Mouse (Mus musculus) CD8-positive naive resting alpha-beta T cell, adult 2 months (primary cell): ENCODE data around the gene Ccdc136.

Experiments
- DNase-seq, 2 experiments: peaks; one replicate each; pipeline ENCODE4 v3.0.0; 2022; ENCODE audit warnings: low read depth in 2 of 2, low spot score in 2 of 2

Ccdc136 gene

GRCm38 (mm10) chr6:29391802-29392201, 4.3 kb upstream of the Ccdc136 start:
- DNase-seq: no peak

GRCm38 (mm10) chr6:29394286-29394685, 1.8 kb upstream of the Ccdc136 start:
- DNase-seq: no peak

DNA sequence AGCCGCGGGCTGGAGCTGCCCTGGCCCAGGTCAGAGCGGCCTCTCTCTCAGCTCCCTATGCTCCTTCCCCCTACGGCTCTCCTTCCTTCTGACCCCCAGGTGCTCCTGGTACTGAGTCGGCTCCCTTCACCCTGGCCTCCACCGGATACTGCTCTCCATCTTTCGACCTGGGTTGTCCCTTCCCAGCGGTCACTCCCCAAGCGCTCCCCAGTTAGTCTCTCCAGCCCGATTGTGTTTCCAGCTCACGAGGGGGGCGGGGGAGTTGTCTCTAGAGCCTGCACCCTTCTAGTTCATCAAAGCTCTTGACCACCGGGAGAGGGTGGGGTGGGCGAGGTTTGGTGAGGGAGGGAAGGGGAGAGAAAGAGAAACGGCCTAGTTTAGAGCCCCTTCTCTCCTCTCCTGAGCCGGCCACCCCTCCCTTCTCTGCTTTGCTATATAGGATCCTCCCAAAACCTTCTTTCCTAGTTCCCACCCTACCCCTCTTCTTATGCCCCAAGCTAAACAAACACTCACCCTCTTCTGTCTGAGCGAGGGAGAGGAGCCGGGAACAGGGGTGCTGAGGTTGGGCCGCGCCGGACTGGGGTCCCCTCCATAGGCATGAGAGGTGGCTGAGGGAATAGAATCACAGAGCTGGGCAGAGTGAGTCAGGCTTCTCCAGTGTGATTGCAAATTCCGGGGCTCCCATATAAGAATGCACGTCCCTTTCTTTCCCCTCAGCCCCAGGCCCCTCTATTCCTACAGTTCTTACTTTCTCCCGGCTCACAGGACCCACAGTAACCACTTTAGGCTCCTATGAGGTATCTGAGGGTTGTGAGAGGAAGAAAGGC, 818 bp downstream of the Ccdc136 start:
- no peak for DNase-seq

DNA sequence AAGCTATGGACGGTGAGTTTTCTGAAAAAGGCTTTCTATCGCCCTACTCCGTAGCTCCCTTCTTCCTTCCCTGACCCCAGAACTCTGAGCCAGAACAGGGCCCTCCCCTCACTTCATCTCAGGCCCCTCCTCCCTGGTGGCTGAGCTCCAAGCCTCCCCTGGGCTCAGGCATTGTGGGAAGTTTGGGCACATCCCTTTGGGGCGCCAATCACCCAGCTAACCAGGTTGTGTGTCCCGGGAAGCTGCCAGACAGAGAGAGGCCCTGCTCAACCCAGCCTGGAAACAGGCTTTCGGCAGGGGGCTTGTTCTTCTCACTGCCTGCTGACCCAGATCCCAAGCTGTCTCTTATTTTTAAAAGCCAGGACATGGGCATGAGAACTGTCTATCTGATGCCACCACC, 1.5 kb downstream of the Ccdc136 start:
- no peak for DNase-seq

GRCm38 (mm10) chr6:29399851-29400250, 3.7 kb downstream of the Ccdc136 start:
- no peak for DNase-seq

- no peak for DNase-seq
Observed at GRCm38 (mm10) chr6:29402693-29403342, 6.7 kb downstream of the Ccdc136 start.

- no peak for DNase-seq
Observed at GRCm38 (mm10) chr6:29406412-29406811, 10.3 kb downstream of the Ccdc136 start.

GRCm38 (mm10) chr6:29415446-29415845, 19.3 kb downstream of the Ccdc136 start:
- peak; percentile 24 to 41 for DNase-seq

- no peak for DNase-seq
Observed at GRCm38 (mm10) chr6:29420596-29420995, 24.5 kb downstream of the Ccdc136 start.

DNA sequence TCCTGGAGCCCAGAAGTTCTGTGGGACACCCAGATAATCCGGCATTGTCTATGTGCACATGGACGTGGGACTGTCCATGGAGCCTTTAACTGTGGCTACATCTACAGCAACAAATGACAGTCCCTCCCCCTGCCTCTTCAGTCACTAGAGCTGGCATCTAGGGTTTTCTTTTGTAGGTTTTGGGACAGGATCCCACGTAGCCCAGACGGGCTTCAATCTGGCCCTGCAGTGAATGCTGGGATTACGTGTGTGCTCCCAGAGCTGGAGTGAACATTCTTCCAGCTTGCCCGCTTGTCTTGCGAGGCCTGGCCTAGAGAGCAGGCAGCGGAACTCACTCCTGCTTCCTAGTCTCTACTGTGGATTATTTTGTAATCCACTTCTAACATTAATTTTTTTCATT, 29.0 kb downstream of the Ccdc136 start:
- no peak for DNase-seq

- DNase-seq: no peak
Observed at GRCm38 (mm10) chr6:29426331-29426730, 30.2 kb downstream of the Ccdc136 start.

- no peak for DNase-seq
Observed at GRCm38 (mm10) chr6:29428171-29428570, 32.1 kb downstream of the Ccdc136 start.

DNA sequence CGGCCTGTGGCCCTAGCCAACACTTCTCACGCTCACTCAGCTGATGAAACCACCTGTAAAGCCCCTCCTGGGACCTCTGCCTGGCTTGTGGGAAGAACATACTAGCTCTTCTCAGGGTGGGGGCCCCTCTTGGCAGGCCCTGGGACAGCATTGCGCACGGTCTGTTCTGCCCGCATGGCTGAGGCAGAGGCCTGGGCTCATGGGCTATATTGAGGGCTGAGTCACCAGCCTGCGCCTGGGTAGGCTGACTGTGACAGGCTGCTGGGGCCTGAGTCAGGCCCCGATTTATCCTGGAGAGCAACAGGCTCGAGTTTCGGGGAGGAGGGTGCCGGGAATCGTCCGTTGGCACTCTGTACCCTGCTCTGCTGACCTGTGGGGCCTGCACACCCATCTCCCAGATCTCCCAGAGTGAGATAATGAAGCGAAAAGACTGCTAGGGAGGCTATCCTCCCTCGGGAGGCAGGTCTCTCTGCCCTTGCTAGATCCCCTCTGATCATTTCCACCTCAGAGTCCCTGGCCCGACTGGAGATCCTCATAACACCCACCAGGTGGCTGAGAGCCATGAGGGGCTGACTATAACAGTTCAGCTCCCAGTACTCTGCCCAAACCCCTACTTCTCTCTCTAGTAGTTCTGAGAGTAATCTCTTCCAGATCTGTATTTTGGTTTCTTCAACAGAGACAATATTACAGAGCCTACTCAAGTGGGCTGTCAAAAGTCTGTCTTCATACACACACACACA, 34.7 kb downstream of the Ccdc136 start:
- DNase-seq: no peak

DNA sequence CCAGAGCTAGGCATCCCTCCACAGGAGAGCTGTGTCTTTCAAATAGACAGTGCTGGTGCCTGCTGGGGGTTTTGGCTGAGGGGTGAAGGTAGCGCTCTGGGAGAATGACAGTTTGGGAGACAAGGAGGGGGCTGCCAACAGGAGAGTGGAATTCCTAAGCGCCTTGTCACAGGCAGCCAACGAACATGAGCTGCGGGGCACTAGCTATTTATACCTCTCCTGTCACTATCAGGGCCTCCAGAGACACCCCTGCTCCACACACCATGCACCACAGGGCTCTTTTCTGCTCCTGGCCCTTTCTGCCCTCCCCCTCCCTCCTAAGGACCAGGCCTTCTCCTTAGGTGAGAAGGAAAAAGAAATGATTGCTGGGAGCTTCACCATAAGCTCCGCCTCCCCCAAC, 35.4 kb downstream of the Ccdc136 start:
- DNase-seq: no peak

DNA sequence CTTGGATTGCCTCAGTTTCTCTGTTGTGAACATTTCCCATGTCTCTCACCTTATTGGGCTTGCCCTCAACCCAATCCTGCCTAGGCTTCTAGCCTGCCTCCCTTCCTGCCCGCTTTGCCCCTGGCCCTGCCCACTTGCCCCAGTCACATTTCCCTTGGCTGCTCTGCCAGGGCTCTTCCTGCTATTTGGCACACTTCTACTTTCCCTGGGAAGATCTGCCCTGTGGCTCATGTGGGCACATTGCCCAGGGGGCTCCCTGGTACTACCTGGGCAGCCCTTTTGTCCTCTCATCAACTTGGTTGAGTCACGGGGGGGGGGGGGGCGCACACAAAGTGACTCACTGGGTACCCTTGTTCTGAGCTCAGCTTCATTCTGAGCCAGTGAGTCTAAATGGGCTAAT, 36.0 kb downstream of the Ccdc136 start:
- DNase-seq: no peak

DNA sequence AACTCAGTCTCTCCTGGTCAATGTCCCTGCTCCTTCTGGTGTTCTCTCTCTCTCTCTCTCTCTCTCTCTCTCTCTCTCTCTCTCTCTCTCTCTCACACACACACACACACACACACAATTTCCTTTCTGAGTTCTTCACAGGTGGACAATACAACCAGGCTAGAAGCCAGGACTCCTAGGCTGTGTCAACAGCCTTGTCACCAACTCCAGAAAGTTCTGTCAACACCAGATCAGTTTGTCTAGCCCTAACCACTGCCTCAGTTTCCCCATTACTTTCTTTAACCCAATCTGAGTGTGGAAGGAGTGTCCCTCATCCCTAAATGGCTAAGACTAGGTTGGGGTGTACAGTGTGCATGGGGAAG, 36.5 kb downstream of the Ccdc136 start:
- no peak for DNase-seq

DNA sequence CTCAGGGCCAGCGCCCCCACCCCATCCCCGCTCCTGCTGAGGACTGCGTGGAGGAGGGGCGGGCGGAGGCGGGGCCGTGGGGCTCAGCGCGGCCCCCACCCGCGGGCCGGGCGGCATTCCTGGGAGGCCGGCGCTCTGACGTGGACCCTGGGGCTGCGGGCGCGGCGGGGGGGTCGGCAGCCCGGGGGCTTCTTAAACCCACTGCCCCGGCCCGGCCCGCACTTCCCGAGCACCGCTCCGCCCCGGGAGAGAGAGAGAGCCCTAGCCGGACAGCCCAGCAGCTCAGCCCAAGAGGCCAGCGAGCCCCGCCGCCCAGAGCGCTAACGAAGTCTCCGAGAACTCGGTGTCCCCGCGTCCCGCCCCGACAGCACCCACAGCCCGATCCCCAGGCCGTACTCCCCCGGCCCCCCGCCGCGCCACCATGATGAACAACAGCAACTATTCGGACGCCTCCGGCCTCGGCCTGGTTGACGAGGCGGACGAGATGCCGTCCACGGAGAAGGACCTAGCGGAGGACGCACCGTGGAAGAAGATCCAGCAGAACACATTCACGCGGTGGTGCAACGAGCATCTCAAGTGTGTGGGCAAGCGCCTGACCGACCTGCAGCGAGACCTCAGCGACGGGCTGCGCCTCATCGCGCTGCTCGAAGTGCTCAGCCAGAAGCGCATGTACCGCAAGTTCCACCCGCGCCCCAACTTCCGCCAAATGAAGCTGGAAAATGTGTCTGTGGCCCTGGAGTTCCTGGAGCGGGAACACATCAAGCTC, 37.1 kb downstream of the Ccdc136 start, which contains the start of gene Flnc:
TSS of gene Flnc (plus strand) at position 219 of the 766 bp plus-strand sequence.
- peak in 1 of 2 experiments; percentile 8 for DNase-seq

- DNase-seq: no peak
Observed at GRCm38 (mm10) chr6:29433804-29434795, 38.0 kb downstream of the Ccdc136 start.

GRCm38 (mm10) chr6:29434911-29435691, 39.0 kb downstream of the Ccdc136 start:
- DNase-seq: no peak
